Mouse (Mus musculus): Measurements from ENCODE around the gene Dusp16. TPM values are rescaled to one million over a fixed set of nuclear protein-coding genes. Genes with fewer than 3 reads are reported as not detected.

Dusp16 gene
- polyA plus RNA-seq, 1 experiment from 2014 or later: 8.6 TPM

DNA sequence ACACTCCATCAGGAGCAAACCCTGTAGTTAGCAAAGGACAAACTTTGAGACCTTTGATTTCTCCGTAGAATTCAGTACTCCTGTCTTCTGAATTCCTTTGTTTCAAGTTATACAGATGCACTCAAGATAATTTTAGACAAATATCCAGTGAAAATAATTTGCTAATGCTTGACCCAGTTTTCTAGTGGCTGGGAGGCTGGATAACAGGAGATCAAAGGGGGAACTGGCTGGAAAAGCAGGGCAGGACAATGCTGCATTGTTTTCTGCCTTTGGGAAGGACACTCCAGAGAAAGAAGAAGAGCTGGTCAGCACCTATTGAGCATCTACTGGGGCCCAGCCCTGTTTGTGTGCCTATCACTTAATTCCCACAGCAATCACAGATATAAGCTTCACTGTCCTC lies 9.1 kb upstream of the Dusp16 start:
- Histone ChIP-seq H3K27ac (replicated peaks) (no peak overlapping the region; the same call in 1 of the 2 replicates), H3K4me3 (ENCODE audit: low read depth, low read length) (no peak overlapping the region), H3K4me2 (replicated peaks; ENCODE audit: low read depth) (no peak overlapping the region), H3K36me3 (ENCODE audit: control insufficient read depth, insufficient read depth, low read length) (no peaks in the 10 kb centered on the region), H3K9ac (ENCODE audit: low read length) (no peak overlapping the region), H3K4me1 (replicated peaks; ENCODE audit: control insufficient read depth, insufficient read depth) (no peaks in the 10 kb centered on the region), H3K9me3 (ENCODE audit: control insufficient read depth, low read length) (no peaks in the 10 kb centered on the region), H3K27me3 (ENCODE audit: control insufficient read depth, insufficient read depth, low read length) (no peaks in the 10 kb centered on the region)
- ATAC-seq (ENCODE audit: low FRiP score, low TSS enrichment) (no peak), DNase-seq (ENCODE audit: low spot score) (no peak)
- 32% methylated on average over 1 of the region's 1 CpGs for WGBS
- TF ChIP-seq EP300 (optimal IDR thresholded peaks at IDR 0.05) (no peak), CTCF (IDR thresholded peaks at IDR 0.05; ENCODE audit: low read depth) (no peak)

DNA sequence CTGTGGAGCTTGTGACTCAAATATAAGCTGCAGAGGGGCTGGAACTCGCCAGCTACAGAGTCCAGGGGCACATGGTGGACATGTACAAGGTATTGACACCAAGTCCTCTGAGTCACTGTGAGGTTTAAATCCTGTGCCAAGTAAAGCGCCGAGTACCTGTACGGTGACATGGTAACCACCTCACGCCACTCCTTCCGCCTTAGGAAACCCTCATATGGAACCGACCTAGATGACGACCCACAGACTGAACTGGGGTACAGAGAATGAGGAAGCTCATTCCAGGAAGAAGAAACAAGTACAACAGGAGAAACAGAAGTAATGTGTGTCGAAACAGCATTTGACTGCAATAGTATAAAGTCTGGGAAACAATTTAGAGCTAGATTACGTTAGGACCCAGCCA lies 3.9 kb upstream of the Dusp16 start:
- H3K4me1 ChIP-seq (replicated peaks; ENCODE audit: control insufficient read depth, insufficient read depth): no peaks in the 10 kb centered on the region
- DNase-seq (ENCODE audit: low spot score) (no peak), ATAC-seq (ENCODE audit: low FRiP score, low TSS enrichment) (no peak)
- H3K4me3 ChIP-seq (ENCODE audit: low read depth, low read length): no peak overlapping the region
- 83% methylated on average over 10 of the region's 10 CpGs for WGBS
- TF ChIP-seq CTCF (IDR thresholded peaks at IDR 0.05; ENCODE audit: low read depth): no peak
- no peak for TF ChIP-seq EP300 (optimal IDR thresholded peaks at IDR 0.05)
- H3K27me3 ChIP-seq (ENCODE audit: control insufficient read depth, insufficient read depth, low read length): no peaks in the 10 kb centered on the region
- H3K27ac ChIP-seq (replicated peaks): no peak overlapping the region
- no peaks in the 10 kb centered on the region for H3K36me3 ChIP-seq (ENCODE audit: control insufficient read depth, insufficient read depth, low read length)
- no peak overlapping the region for H3K4me2 ChIP-seq (replicated peaks; ENCODE audit: low read depth)
- H3K9me3 ChIP-seq (ENCODE audit: control insufficient read depth, low read length): no peaks in the 10 kb centered on the region
- H3K9ac ChIP-seq (ENCODE audit: low read length): no peak overlapping the region

DNA sequence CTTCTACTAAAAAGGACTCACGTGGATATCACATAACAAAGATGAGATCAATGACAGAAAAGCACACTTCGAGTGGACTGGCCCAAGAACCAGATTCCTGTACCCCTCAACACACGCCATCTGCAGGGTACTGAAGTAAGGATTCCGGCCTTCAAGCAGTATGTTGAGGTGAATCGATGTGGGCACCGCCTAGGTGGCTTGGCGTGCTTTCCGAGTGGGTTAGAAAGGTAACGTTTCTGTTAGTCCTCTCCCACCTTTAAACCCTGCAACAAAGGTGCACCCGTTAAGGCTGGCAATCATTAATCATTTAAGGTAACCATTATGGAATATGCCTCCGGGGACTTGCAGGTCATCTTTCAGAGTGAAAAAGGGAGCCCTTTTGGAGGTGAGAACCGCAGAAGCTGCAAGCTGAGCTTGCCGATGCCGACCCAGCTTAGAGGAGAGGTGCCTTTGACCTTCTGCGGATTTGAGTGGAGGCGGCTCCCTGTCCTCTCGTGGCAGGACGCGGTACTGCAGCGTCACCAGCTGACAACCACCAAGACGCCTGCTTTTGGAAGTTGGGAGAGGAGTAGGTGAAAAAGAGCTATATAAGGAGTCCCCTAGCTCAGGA lies 1.6 kb upstream of the Dusp16 start:
- Histone ChIP-seq H3K4me3 (ENCODE audit: low read depth, low read length) (no peak overlapping the region), H3K36me3 (ENCODE audit: control insufficient read depth, insufficient read depth, low read length) (no peaks in the 10 kb centered on the region), H3K9ac (ENCODE audit: low read length) (0 out of 2 replicates have a peak overlapping the region, but pooled peaks have one; percentile 5), H3K4me1 (replicated peaks; ENCODE audit: control insufficient read depth, insufficient read depth) (no peaks in the 10 kb centered on the region), H3K4me2 (replicated peaks; ENCODE audit: low read depth) (peak overlapping the region; percentile 37; the same call in 1 of the 2 replicates), H3K27ac (replicated peaks) (0 out of 2 replicates have a peak overlapping the region, but pooled peaks have one; percentile 41), H3K9me3 (ENCODE audit: control insufficient read depth, low read length) (no peaks in the 10 kb centered on the region), H3K27me3 (ENCODE audit: control insufficient read depth, insufficient read depth, low read length) (no peaks in the 10 kb centered on the region)
- ATAC-seq (ENCODE audit: low FRiP score, low TSS enrichment) (peak; percentile 16; the same call in 1 of the 2 replicates), DNase-seq (ENCODE audit: low spot score) (peak; percentile 87)
- WGBS: 17% methylated on average over 21 of the region's 21 CpGs
- TF ChIP-seq EP300 (optimal IDR thresholded peaks at IDR 0.05) (no peak), CTCF (IDR thresholded peaks at IDR 0.05; ENCODE audit: low read depth) (peak; percentile 90)

DNA sequence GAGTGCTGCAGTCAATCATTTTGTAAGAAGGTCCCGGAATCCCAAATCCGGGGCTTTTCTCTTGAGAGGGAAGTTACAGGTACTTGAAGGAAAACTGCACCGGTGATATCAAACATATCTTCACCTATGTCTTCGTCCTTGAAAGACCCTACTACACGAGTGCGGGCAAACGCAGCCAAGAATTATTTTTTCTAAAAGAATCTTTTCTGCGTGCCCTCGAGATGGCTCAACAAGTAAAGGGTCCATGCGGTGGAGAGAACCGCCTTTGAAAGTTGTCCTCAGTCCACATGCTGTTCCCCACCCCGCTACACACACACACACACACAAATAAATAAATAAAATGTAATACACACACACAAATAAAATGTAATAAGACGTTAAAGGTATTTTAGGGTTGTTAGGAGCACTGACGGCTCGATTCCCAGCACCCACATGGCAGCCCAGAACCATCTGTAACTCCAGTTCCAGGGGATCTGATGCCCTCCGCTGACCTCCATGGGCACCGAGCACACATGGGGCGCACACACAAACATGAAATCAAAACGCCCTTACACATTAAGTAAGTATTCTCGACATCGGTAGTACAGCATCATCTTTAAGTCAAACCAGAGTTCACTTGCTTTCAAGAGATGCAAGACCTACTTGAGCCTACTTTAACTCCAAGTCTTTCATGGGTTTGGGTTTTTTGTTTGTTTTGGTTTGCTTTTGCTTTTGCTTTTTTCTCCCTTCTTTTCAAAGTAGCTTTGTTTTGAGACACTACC lies 801 bp upstream of the Dusp16 start:
- Histone ChIP-seq H3K9me3 (ENCODE audit: control insufficient read depth, low read length) (no peaks in the 10 kb centered on the region), H3K36me3 (ENCODE audit: control insufficient read depth, insufficient read depth, low read length) (no peaks in the 10 kb centered on the region), H3K27ac (replicated peaks) (peak overlapping the region; percentile 78), H3K27me3 (ENCODE audit: control insufficient read depth, insufficient read depth, low read length) (no peaks in the 10 kb centered on the region), H3K9ac (ENCODE audit: low read length) (peak overlapping the region; percentile 77), H3K4me1 (replicated peaks; ENCODE audit: control insufficient read depth, insufficient read depth) (no peaks in the 10 kb centered on the region), H3K4me3 (ENCODE audit: low read depth, low read length) (peak overlapping the region; percentile 79), H3K4me2 (replicated peaks; ENCODE audit: low read depth) (peak overlapping the region; percentile 69)
- TF ChIP-seq CTCF (IDR thresholded peaks at IDR 0.05; ENCODE audit: low read depth) (0 out of 2 replicates have a peak, but pooled peaks have one; percentile 6), EP300 (optimal IDR thresholded peaks at IDR 0.05) (no peak)
- no peak for ATAC-seq (ENCODE audit: low FRiP score, low TSS enrichment)
- WGBS: 52% methylated on average over 21 of the region's 21 CpGs
- DNase-seq (ENCODE audit: low spot score): no peak

DNA sequence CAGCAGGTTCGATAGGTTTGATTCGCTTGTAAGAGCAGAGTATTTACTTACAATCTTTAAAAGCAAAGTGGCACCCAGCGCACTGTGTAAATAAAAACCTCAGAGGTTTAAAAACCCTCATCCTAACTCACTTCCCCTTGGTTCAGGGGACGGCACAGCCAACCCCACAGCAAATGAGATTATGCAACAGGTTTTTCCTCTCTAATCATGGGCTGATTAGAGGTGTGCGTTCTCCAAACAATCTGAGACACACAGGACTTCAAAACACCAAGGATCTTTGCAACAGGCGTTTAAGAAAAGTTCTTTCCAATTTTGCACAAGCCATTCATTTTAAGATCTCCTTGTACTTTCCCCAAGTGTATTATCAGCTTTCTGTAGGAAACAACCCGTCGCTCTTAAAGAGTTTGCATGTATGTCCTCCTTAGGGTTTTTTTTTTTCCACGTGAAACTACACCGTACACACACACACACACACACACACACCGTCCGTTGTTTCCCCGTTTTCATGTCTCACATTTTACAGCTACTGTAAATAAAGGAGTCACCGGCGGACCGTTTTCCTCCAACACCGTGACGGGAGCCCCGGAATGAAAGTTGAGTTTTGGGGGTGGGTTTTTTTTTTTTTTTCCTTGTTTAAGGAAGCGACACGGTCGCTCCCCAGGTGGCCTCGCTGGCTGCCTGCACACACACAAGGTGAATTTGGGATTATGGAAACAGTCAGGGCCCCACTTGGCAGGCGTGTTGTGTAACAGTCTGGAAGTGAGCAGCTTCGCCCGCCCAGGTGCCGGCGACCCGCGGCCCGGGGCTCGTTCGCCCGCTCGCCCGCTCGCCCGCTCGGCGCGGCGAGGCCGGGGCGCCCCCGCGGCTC lies 940 bp downstream of the Dusp16 start:
- TF ChIP-seq CTCF (IDR thresholded peaks at IDR 0.05; ENCODE audit: low read depth) (no peak), EP300 (optimal IDR thresholded peaks at IDR 0.05) (no peak)
- Histone ChIP-seq H3K4me3 (ENCODE audit: low read depth, low read length) (peak overlapping the region; percentile 79), H3K27ac (replicated peaks) (peak overlapping the region; percentile 100), H3K9ac (ENCODE audit: low read length) (peak overlapping the region; percentile 98), H3K4me1 (replicated peaks; ENCODE audit: control insufficient read depth, insufficient read depth) (no peaks in the 10 kb centered on the region), H3K9me3 (ENCODE audit: control insufficient read depth, low read length) (no peaks in the 10 kb centered on the region), H3K4me2 (replicated peaks; ENCODE audit: low read depth) (peak overlapping the region; percentile 52), H3K27me3 (ENCODE audit: control insufficient read depth, insufficient read depth, low read length) (no peaks in the 10 kb centered on the region), H3K36me3 (ENCODE audit: control insufficient read depth, insufficient read depth, low read length) (no peaks in the 10 kb centered on the region)
- DNase-seq (ENCODE audit: low spot score) (peak; percentile 64), ATAC-seq (ENCODE audit: low FRiP score, low TSS enrichment) (peak; percentile 79)
- WGBS: under 1% methylated on average over 46 of the region's 46 CpGs

All from stomach, postnatal 0 days (tissue).